ENCODE assay signal across 24 mouse cellular contexts in the genomic region with DNA sequence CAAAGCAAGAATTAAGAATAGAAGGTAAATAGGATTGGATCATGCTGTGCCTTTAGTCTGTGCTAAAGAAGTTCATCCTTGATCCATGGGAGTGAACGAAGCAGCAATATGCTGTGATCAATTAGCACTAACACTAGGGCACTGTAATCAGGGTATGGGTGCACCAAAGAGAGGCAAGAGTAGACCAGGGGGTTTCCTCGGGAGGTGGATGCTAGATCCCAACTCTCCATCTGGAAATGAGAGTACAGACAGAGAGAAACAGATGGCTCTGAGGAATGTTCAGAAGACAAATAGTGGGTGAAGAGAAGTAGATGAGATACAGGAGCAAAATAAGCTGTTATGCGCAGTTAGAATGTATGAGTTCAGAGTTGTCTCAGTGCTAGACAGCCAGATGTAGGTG. TPM values are rescaled to one million over a fixed set of nuclear protein-coding genes. Genes with fewer than 3 reads are reported as not detected.
DNase-seq lines count a peak whose midpoint lies in the region; ATAC-seq lines count a peak whose summit lies in the region.
"Had no signal": no experiment of that assay in that cellular context is flagged by ENCODE, and none has a peak within 500 bp of the region (broad histone marks: within the 10 kb centered on the region; RNA-seq: fewer than 3 reads in every experiment).

No protein-coding gene starts in this region.

- 73% methylated on average over 3 of the region's 3 CpGs for WGBS in heart, embryonic 12.5 days

- H3K36me3 ChIP-seq in heart, embryonic 12.5 days: no peaks in the 10 kb centered on the region
- H3K36me3 ChIP-seq: embryonic facial prominence, embryonic 12.5 days; hindbrain, embryonic 13.5 days; limb, embryonic 12.5 days had no signal

- H3K9ac ChIP-seq in heart, embryonic 12.5 days: no peak overlapping the region
- H3K9ac ChIP-seq: embryonic facial prominence, embryonic 12.5 days; hindbrain, embryonic 13.5 days; limb, embryonic 12.5 days; liver, postnatal 0 days had no signal

- H3K4me1 ChIP-seq in heart, embryonic 12.5 days (replicated peaks): peaks cover 29% of the 10 kb centered on the region

- H3K27ac ChIP-seq in heart, embryonic 12.5 days (ENCODE audit: poor library complexity, severe bottlenecking): no peak overlapping the region
- H3K27ac ChIP-seq: embryonic facial prominence, embryonic 12.5 days; heart, adult 2 months; hindbrain, embryonic 13.5 days; limb, embryonic 12.5 days; macrophage had no signal

- no peaks in the 10 kb centered on the region for H3K27me3 ChIP-seq in heart, embryonic 12.5 days (replicated peaks)
- H3K27me3 ChIP-seq: embryonic facial prominence, embryonic 12.5 days; hindbrain, embryonic 13.5 days; limb, embryonic 12.5 days had no signal

- ATAC-seq in activated CD4-positive, CD25-positive, alpha-beta regulatory T cell, adult 4 months: no peak
- no peak for ATAC-seq in heart, embryonic 12.5 days (ENCODE audit: insufficient number of reproducible peaks, low FRiP score)
- ATAC-seq: liver, postnatal 0 days; lung, postnatal 0 days had no signal

- H3K4me2 ChIP-seq in heart, embryonic 12.5 days: no peak overlapping the region
- H3K4me2 ChIP-seq: embryonic facial prominence, embryonic 12.5 days; hindbrain, embryonic 13.5 days; limb, embryonic 12.5 days; liver, embryonic 11.5 days had no signal

- no peaks in the 10 kb centered on the region for H3K9me3 ChIP-seq in heart, embryonic 12.5 days (replicated peaks)
- H3K9me3 ChIP-seq: embryonic facial prominence, embryonic 12.5 days; hindbrain, embryonic 13.5 days; limb, embryonic 12.5 days had no signal

- DNase-seq in layer of hippocampus, adult 18-20 months (ENCODE audit: low spot score in 2 of 2): peak; percentile 64 to 72
- no peak for DNase-seq in layer of hippocampus, adult 9-10 months (ENCODE audit: low spot score)
- peak; percentile 62 for DNase-seq in right cerebral cortex, adult 18-20 months
- DNase-seq in right cerebral cortex, postnatal 4 days: no peak
- peak; percentile 25 to 41 for DNase-seq in layer of hippocampus, postnatal 36 days
- DNase-seq: adrenal gland, postnatal 10 days; cerebellum, adult 2 months; cerebellum, postnatal 25 days; gastrocnemius, postnatal 25 days; heart, adult 2 months; heart, postnatal 36 days; kidney, adult 11 months; kidney, postnatal 4 days; liver, postnatal 0 days; thymus, adult 18-20 months; thymus, postnatal 4 days had no signal

- H3K4me3 ChIP-seq in heart, embryonic 12.5 days: no peak overlapping the region
- H3K4me3 ChIP-seq: embryonic facial prominence, embryonic 12.5 days; heart, adult 2 months; hindbrain, embryonic 13.5 days; limb, embryonic 12.5 days had no signal

RNA-seq across cellular contexts. Expression of a gene that starts 55.1 kb away (rescaled TPM):
- total RNA-seq in layer of hippocampus, adult 18-20 months (2021): 10 to 100 TPM; 27.5 to 30.3 TPM
- total RNA-seq in layer of hippocampus, postnatal 36 days (2021): 10 to 100 TPM; 24.8 to 27.6 TPM
- polyA plus RNA-seq in activated CD4-positive, CD25-positive, alpha-beta regulatory T cell, adult 4 months (2017; shearing (Covaris generic)): 1 to 10 TPM; 4.8 to 5.0 TPM
- polyA plus RNA-seq in heart, embryonic 12.5 days (2016; fragmentation: Nextera tagmentation; extraction: Ambion mirVana): 4.0 and 4.4 TPM in 2 replicates

RNA-seq across cellular contexts. Expression of a gene that starts 55.3 kb away (rescaled TPM):
- total RNA-seq in layer of hippocampus, adult 18-20 months (2021): 10 to 100 TPM; 17.6 to 18.1 TPM
- 10 to 100 TPM; 16.6 to 16.9 TPM for total RNA-seq in layer of hippocampus, postnatal 36 days (2021)
- polyA plus RNA-seq in activated CD4-positive, CD25-positive, alpha-beta regulatory T cell, adult 4 months (2017; shearing (Covaris generic)): 10 to 100 TPM; 17.3 to 18.7 TPM
- polyA plus RNA-seq in heart, embryonic 12.5 days (2016; fragmentation: Nextera tagmentation; extraction: Ambion mirVana): 25.2 and 25.7 TPM in 2 replicates

Comparison
In these comparisons a context has a peak if more than half of its experiments do, and no peak if none do; other contexts are left out.
1. DNase-seq: peak in layer of hippocampus, adult 18-20 months (2 of 2), right cerebral cortex, adult 18-20 months (single experiment) and layer of hippocampus, postnatal 36 days (2 of 2); none in layer of hippocampus, adult 9-10 months (single experiment) and right cerebral cortex, postnatal 4 days (single experiment).